Mouse (Mus musculus) hindbrain, embryonic 11.5 days (tissue): ENCODE results near the gene Xrcc3. TPM values are rescaled to one million over a fixed set of nuclear protein-coding genes. Genes with fewer than 3 reads are reported as not detected.

Source experiments
- ATAC-seq: fragments of 200-750 bp; cut with Nextera tagmentation; 2 replicates; pipeline ENCODE4 v1.8.0; 2017; ENCODE audit warnings: mild to moderate bottlenecking, moderate TSS enrichment, moderate library complexity; ENCODE audit not compliant: low FRiP score
- DNase-seq: peaks from one replicate; pipeline ENCODE4 v3.0.0-alpha.2; 2015; ENCODE audit warnings: low spot score
- H3K27ac ChIP-seq: fragments of 300-500 bp; sonication (generic); 2 replicates; pipeline ENCODE4 v1.5.1; 2014; ENCODE audit warnings: mild to moderate bottlenecking, low read depth, low read length
- H3K27me3 ChIP-seq: fragments of 300-500 bp; sonication (generic); 2 replicates; pipeline ENCODE4 v1.6.1; 2014; ENCODE audit warnings: mild to moderate bottlenecking, low read length, moderate library complexity, mixed read lengths; ENCODE audit not compliant: control insufficient read depth, insufficient read depth
- H3K36me3 ChIP-seq: fragments of 300-500 bp; sonication (generic); 2 replicates; pipeline ENCODE4 v1.6.1; 2014; ENCODE audit warnings: mild to moderate bottlenecking, low read length, moderate library complexity, mixed read lengths; ENCODE audit not compliant: control insufficient read depth, insufficient read depth
- H3K4me1 ChIP-seq: fragments of 300-500 bp; sonication (generic); replicated peaks from 2 replicates; pipeline ENCODE4 v1.6.1; 2014; ENCODE audit warnings: low read length, mixed read lengths; ENCODE audit not compliant: control insufficient read depth, insufficient read depth
- H3K4me2 ChIP-seq: fragments of 300-500 bp; sonication (generic); replicated peaks from 2 replicates; pipeline ENCODE4 v1.6.1; 2014; ENCODE audit warnings: mild to moderate bottlenecking, low read depth, low read length
- H3K4me3 ChIP-seq: fragments of 300-500 bp; sonication (generic); 2 replicates; pipeline ENCODE4 v1.5.1; 2014; ENCODE audit warnings: low read depth, low read length
- H3K9ac ChIP-seq: fragments of 300-500 bp; sonication (generic); 2 replicates; pipeline ENCODE4 v1.6.1; 2014; ENCODE audit warnings: low read depth, low read length
- H3K9me3 ChIP-seq: fragments of 300-500 bp; sonication (generic); 2 replicates; pipeline ENCODE4 v1.6.1; 2016; ENCODE audit warnings: low read length; ENCODE audit not compliant: control insufficient read depth
- WGBS: fragments of 180-500 bp; shearing (Covaris S2); extraction: QIAGEN DNeasy Blood & Tissue Kit; methylation state at CpG from one replicate; pipeline ENCODE4 v1.1.7; 2014; 5-methylcytosine and 5-hydroxymethylcytosine counted together
- polyA plus RNA-seq: library from polyadenylated mRNA; unstranded; fragments of >200 nt; fragmentation: Nextera tagmentation; extraction: Ambion mirVana; gene quantifications from 2 replicates; pipeline ENCODE4 v1.2.1, GENCODE M21; 2014

Xrcc3 gene
- polyA plus RNA-seq, 1 experiment from 2014 or later: 8.2 TPM

DNA sequence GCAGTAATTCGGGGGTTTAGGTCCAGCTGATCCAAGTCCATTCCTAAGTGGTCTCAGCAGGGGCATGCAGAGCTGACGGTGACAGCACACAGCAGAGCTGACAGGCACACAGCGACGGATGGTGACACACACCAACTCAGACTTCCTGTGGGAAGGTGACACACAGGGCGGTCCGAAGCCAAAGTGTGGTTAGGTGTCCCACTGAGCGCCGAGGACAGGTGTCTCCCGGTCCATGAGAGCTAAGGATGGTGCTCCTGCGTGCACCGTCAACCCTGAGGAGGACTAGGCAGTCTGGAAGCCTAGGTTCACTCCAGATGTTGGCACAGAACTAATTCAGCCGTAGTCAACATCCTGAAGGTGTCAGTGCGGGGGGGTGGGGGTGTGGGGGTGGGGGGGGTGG, 1.6 kb downstream of the Xrcc3 start:
- Histone ChIP-seq H3K9me3 (no peaks in the 10 kb centered on the region), H3K36me3 (0 out of 2 replicates have a peak, but pooled peaks cover 5% of the 10 kb centered on the region), H3K4me3 (no peak overlapping the region), H3K4me2 (no peak overlapping the region), H3K27me3 (no peaks in the 10 kb centered on the region), H3K4me1 (peaks cover 18% of the 10 kb centered on the region), H3K9ac (no peak overlapping the region), H3K27ac (no peak overlapping the region)
- DNase-seq (no peak), ATAC-seq (no peak)
- 88% methylated on average over 13 of the region's 13 CpGs for WGBS

DNA sequence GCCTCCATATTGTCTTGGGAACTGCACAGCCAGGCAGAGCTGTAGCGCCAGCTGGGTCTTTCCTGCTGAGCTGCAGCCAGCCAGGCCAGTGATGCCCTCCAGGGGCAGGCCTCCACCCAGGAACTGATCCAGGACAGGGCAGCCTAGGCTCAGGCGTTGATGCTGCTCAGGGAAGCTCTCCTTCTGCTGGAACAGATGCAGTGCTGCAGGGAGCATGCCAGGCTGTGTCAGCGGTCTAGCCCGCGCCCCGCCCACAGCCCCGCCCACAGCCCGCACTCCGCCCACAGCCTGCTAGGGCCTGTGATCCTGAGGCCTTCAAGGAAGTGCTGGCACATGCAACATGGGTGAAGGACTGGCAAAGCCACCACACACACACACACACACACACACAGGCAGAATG, 3.9 kb downstream of the Xrcc3 start:
- H3K27me3 ChIP-seq: no peaks in the 10 kb centered on the region
- H3K9me3 ChIP-seq: no peaks in the 10 kb centered on the region
- ATAC-seq: peak; percentile 25; the same call in 1 of the 2 replicates
- H3K36me3 ChIP-seq: peaks cover 5% of the 10 kb centered on the region; the same call in 1 of the 2 replicates
- H3K4me2 ChIP-seq: no peak overlapping the region
- WGBS: 4% methylated on average over 9 of the region's 9 CpGs
- H3K4me3 ChIP-seq: no peak overlapping the region
- H3K9ac ChIP-seq: peak overlapping the region; percentile 32; the same call in 1 of the 2 replicates
- peak; percentile 75 for DNase-seq
- H3K4me1 ChIP-seq: peaks cover 13% of the 10 kb centered on the region
- H3K27ac ChIP-seq: peak overlapping the region; percentile 31; the same call in 1 of the 2 replicates

DNA sequence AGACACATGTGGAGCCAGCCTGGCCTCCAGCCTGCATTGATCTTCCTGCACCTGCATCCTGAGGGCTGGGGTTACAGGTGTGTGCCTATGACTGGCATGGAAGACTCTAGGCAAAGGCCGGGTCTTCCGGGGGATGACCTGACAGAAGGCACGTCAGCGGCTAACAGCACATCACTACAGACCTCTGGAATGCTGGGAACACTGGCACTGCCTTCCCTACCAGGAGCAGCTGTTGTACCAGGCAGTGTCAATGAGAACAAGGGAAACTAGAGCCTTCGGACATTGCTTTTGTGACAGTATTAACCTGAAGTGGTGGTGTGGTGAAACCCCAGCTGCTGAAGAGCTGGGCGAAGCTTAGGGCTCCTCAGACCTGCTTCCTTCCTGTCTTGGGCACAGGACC, 4.9 kb downstream of the Xrcc3 start:
- no peaks in the 10 kb centered on the region for H3K9me3 ChIP-seq
- DNase-seq (no peak), ATAC-seq (no peak)
- 93% methylated on average over 6 of the region's 6 CpGs for WGBS
- H3K4me3 ChIP-seq: no peak overlapping the region
- no peak overlapping the region for H3K27ac ChIP-seq
- H3K9ac ChIP-seq: no peak overlapping the region
- H3K4me1 ChIP-seq: peaks cover 12% of the 10 kb centered on the region
- no peak overlapping the region for H3K4me2 ChIP-seq
- H3K27me3 ChIP-seq: no peaks in the 10 kb centered on the region
- H3K36me3 ChIP-seq: peaks cover 8% of the 10 kb centered on the region; the same call in 1 of the 2 replicates

DNA sequence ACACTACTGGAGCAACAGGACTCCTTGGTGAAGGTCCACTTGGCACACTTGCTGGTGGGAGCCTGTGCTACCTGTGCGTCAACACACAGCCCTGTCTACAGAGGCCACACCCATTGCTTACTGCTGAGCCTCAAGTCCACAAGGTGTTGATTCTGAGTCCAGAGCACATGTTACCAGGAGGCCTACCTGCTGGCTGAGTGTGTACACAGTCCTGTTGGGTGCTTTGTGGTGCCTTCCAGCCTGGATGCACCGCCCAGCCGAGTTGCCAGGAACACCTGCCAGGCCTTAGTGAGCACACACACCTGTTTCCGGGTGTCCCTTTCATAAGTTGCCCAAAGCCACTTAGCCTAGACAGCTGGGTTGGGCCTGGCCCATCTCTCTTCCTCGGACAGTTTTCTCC, 10.1 kb downstream of the Xrcc3 start:
- no peak overlapping the region for H3K4me2 ChIP-seq
- H3K27ac ChIP-seq: no peak overlapping the region
- H3K9ac ChIP-seq: no peak overlapping the region
- H3K4me1 ChIP-seq: no peaks in the 10 kb centered on the region
- H3K27me3 ChIP-seq: no peaks in the 10 kb centered on the region
- no peak for ATAC-seq
- no peak for DNase-seq
- WGBS: 92% methylated on average over 5 of the region's 5 CpGs
- H3K4me3 ChIP-seq: no peak overlapping the region
- peaks cover 14% of the 10 kb centered on the region for H3K36me3 ChIP-seq
- H3K9me3 ChIP-seq: no peaks in the 10 kb centered on the region

DNA sequence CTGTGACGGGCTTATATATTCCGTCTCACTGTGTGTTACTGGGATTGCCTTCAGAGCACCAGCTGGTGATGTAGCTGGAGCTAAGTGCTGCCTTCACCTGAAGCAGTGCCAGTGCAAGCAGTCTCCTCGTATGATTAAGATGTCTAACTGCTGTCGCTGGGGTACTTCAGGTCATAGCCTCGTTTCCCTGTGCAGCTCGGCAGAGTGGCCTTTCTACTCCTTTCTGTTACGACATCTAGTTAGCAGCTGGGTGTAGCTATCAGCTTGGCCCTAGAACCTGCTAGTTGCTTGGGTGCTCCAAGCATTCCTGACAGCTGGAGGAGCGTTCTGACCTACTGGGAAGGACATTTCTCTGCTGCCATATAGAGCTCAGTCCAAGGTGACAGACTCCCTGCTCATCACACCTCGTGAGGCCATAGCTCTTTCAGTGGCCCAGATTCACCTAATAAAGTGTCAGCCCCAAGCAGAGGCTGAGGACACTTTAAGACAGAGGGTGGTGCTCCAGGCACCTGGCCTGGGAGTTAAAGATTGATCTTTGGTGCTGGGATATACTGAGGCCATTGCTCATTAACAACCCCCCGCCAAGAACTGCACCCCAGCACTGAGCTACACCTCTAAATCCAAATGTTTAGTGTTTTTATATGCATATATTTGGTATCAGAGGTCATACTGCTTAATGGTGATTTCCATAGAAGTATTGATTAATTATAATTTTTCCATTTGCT, 13.1 kb downstream of the Xrcc3 start:
- Histone ChIP-seq H3K9ac (no peak overlapping the region), H3K27me3 (no peaks in the 10 kb centered on the region), H3K27ac (no peak overlapping the region), H3K9me3 (no peaks in the 10 kb centered on the region), H3K4me3 (no peak overlapping the region), H3K36me3 (peaks cover 12% of the 10 kb centered on the region), H3K4me1 (no peaks in the 10 kb centered on the region), H3K4me2 (no peak overlapping the region)
- whole genome bisulfite sequencing: 90% methylated on average over 10 of the region's 10 CpGs
- DNase-seq (no peak), ATAC-seq (no peak)

DNA sequence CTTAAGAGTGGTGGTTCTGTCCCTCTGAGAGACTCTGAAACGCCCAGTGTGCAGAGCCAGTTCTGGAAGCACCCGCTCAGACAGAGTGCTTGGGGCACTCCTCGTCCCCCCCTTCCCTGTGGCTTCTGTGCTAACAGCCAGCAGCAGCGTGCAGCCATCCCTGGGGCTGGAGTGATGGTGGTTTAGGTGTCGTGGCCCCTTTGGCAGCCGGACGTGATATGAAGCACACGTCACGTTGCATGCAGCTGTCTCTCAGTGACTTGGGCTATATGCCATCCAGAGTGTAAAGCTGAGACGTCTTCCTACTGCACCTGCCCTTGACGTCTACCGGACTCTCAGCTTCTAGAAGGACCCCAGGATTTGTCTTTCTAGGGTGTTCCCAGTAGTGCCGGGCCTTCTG, 15.2 kb downstream of the Xrcc3 start:
- no peaks in the 10 kb centered on the region for H3K27me3 ChIP-seq
- WGBS: 92% methylated on average over 13 of the region's 13 CpGs
- no peak overlapping the region for H3K4me2 ChIP-seq
- H3K4me3 ChIP-seq: no peak overlapping the region
- H3K27ac ChIP-seq: no peak overlapping the region
- DNase-seq (no peak), ATAC-seq (no peak)
- H3K9ac ChIP-seq: no peak overlapping the region
- H3K4me1 ChIP-seq: no peaks in the 10 kb centered on the region
- H3K9me3 ChIP-seq: no peaks in the 10 kb centered on the region
- H3K36me3 ChIP-seq: peaks cover 15% of the 10 kb centered on the region

DNA sequence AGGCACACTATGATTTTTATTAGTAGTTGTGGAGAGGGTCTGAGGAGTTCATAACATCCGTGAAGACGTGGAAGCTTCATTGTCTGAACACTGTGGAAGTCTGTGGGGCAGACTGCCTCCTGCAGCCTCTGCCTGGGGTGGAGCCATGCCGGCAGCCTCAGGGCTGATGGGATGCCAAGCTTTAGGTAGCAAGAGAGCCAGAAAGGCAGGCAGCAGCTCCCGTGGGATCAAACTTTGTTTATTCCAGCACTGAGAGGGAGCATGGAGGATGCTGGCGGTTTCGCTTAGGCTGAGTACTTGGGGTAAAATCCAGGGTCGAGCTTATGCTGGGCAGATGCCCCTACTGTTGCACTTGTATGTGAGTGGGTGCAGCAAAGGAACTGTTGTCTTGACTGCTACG, 16.4 kb downstream of the Xrcc3 start:
- Histone ChIP-seq H3K9me3 (no peaks in the 10 kb centered on the region), H3K27me3 (no peaks in the 10 kb centered on the region), H3K9ac (no peak overlapping the region), H3K4me1 (no peaks in the 10 kb centered on the region), H3K36me3 (peaks cover 15% of the 10 kb centered on the region), H3K4me3 (no peak overlapping the region), H3K27ac (no peak overlapping the region), H3K4me2 (no peak overlapping the region)
- 91% methylated on average over 8 of the region's 8 CpGs for WGBS
- ATAC-seq (no peak), DNase-seq (no peak)

DNA sequence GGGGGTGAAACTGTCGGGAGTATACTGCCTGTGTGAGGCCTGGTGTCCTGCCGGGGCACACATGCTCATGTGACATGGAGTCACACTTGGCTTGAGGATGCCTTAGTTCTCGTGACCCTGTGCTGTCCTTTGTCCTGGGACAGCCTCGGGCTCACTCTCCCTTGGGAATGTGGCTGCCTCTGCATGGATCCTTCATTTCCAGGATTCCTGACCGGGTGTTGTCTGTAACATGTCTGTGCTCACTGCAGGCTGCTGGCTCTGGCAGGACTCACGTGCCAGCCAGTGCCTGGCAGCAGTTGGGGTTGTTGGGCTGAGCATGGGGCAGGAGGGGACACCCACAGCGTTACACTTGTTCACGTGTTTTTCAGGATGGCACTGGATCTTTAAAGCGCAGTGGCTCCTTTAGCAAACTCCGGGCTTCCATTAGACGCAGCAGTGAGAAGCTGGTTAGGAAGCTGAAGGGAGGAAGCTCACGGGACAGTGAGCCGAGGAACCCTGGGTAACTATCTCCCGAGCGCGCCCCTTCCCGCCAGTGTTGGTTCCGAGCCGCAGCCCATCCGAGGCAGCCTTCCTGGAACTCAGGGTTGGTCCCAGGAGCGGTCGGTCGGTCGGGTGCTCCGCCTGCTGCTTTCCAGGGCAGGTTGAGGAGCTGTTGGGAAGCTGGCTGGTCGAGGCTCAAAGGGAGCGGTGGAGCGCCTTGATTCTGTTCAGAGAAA, 18.3 kb downstream of the Xrcc3 start:
- no peak overlapping the region for H3K4me2 ChIP-seq
- H3K36me3 ChIP-seq: 0 out of 2 replicates have a peak, but pooled peaks cover 11% of the 10 kb centered on the region
- no peak overlapping the region for H3K9ac ChIP-seq
- no peak for DNase-seq
- H3K4me3 ChIP-seq: no peak overlapping the region
- H3K27me3 ChIP-seq: no peaks in the 10 kb centered on the region
- ATAC-seq: no peak
- H3K4me1 ChIP-seq: no peaks in the 10 kb centered on the region
- 91% methylated on average over 25 of the region's 28 CpGs for WGBS
- H3K9me3 ChIP-seq: no peaks in the 10 kb centered on the region
- H3K27ac ChIP-seq: no peak overlapping the region
